Mouse (Mus musculus): Measurements from ENCODE around the gene Naxd. TPM values are rescaled to one million over a fixed set of nuclear protein-coding genes. Genes with fewer than 3 reads are reported as not detected.

The Naxd gene
- total RNA-seq, 2 experiments from 2014 or later = 62.7 to 69.0 TPM

DNA sequence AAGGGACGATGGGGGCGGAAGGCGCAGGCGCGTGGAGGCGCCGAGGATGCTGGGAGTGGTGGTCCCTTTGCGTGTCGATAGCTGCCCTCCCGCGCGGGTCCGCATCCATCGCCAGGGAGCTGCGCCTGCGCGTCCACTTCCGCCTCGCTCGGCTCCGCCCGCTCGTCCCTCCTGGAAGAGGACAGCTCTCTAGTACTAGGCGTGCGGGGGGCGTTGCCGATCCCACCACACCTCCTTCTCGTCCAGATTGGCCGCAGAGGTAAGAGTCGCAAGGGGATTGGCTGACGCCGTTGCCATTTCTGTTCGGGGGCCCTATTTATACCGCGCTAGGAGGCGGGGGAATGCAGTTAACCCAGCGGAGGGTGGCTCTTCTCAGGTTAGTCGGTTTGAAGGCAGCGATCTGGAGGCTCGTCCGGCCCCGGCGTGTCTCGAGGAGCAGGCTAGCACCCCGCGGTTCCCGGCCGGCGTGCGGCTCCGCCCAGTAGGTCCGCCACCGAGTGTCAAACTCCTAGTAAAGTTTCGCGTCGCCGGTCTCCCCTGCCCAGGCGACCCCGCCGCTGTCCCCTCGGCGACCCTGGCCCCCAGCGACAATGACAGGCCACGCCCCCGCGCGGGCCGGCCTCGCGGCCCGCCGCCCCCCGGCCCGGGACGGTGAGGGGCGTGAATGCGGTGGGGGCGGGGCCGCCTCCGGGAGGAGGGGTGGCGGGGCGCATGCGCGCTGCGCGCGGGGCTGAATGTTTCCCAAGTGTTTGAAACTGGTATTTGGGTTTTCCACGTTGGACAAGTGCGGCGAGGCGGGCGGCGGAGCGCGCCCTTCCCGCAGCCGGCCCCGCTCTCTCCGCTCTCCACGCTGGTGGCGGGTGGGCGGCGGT lies 58.6 kb downstream of the Naxd start:
- peak overlapping the region; percentile 99 for H3K27ac ChIP-seq
- peak overlapping the region; percentile 78 for H3K4me3 ChIP-seq
- TF ChIP-seq CTCF (conservative IDR thresholded peaks at IDR 0.05) = no peak; the same call in 1 of the 2 replicates
- DNase-seq (ENCODE audit: low spot score in 2 of 2) = peak; percentile 99 to 100

- TF ChIP-seq CTCF (conservative IDR thresholded peaks at IDR 0.05) = no peak
- no peak for DNase-seq (ENCODE audit: low spot score in 2 of 2)
- Histone ChIP-seq H3K27ac (peak overlapping the region; percentile 93), H3K4me3 (peak overlapping the region; percentile 78)
Measured at GRCm38 (mm10) chr8:11556691-11557423, 59.6 kb downstream of the Naxd start.

DNA sequence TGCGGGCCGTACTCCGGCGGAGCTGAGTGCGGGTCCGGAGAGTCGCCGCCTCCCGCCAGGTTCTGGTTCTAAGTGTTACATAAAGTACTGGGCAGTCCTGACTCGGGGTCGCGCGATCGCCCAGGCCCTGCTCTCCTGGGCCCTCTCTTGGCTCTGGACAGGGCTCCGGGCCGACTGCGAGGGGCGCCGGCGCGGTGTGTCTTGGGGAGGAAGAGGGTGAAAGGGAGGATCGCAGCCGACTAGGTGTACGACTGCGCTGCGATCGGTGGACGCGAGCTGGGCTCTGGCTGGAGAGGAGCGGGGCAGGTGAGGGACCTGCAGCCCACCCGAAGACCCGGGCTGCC lies 60.1 kb downstream of the Naxd start:
- DNase-seq (ENCODE audit: low spot score in 2 of 2) = no peak
- peak overlapping the region; percentile 78 for H3K4me3 ChIP-seq
- peak overlapping the region; percentile 93 for H3K27ac ChIP-seq
- TF ChIP-seq CTCF (conservative IDR thresholded peaks at IDR 0.05) = no peak

DNA sequence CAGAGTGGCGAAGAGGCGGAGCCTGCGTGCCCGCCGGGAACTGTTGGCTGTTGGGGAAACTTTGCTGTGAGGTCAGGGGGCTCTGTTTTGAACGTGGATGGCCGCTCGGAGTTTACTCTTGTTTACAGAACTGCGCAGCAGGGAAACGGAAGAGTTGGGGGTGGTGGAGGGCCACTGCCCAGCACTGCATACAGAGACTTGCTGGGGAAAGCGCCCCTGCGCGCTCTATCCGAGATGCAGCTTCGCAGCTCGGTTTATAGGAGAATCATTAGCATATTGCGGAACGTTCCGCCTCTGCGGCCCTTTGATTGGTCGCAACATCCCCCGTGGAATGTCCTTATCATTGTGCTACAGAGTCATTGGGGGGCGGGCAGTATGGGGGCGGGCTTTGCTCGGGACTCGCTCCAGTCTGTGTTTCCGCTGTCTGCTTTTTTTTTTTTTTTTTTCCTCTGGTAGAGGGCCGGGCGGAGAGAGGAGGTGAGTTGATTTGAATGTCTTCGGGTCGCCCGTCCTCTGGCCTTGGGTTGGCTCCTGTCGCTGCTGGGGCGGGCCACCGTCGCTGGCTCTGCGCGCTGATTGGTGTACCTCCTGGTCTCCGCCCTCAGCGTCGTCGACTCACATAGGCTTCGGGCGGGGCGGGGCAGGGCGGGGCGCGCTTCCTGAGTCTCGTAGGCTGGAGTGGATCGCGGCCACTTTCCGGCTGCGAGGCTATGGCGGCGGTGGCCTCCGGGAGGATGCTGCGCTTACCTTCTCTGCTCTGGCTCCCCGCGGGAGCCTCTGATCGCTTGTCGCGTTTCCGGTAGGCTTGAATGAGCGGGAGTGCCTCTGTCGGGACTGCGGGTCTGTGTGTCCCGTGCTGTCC lies 60.7 kb downstream of the Naxd start:
- H3K4me3 ChIP-seq = peak overlapping the region; percentile 78
- TF ChIP-seq CTCF (conservative IDR thresholded peaks at IDR 0.05) = no peak
- peak; percentile 92 to 96 for DNase-seq (ENCODE audit: low spot score in 2 of 2)
- H3K27ac ChIP-seq = peak overlapping the region; percentile 93

GRCm38 (mm10) chr8:11559511-11559910 lies 62.2 kb downstream of the Naxd start:
- no peak overlapping the region for H3K4me3 ChIP-seq
- DNase-seq (ENCODE audit: low spot score in 2 of 2) = no peak
- no peak overlapping the region for H3K27ac ChIP-seq
- TF ChIP-seq CTCF (conservative IDR thresholded peaks at IDR 0.05) = no peak

DNA sequence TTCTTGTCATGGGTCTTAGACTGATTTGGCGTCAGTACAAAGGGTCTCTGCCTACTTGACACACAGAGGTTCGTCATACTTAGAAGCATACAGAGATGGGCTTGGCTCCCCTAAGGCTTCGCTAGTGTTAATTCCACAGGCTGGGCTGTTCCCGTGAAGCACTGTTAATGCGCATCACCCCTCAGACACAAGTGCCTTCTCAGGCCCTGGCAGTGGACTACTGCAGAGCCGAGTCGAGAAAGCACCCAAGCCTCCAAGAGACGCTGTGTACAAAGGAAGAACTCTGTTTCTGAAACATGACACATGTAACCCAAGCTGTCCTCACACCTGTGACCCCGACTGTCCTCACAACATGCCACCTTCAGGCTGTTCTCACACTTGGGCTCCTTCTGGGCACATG lies 62.9 kb downstream of the Naxd start:
- Histone ChIP-seq H3K27ac (no peak overlapping the region), H3K4me3 (no peak overlapping the region)
- TF ChIP-seq CTCF (conservative IDR thresholded peaks at IDR 0.05) = no peak
- DNase-seq (ENCODE audit: low spot score in 2 of 2) = no peak

DNA sequence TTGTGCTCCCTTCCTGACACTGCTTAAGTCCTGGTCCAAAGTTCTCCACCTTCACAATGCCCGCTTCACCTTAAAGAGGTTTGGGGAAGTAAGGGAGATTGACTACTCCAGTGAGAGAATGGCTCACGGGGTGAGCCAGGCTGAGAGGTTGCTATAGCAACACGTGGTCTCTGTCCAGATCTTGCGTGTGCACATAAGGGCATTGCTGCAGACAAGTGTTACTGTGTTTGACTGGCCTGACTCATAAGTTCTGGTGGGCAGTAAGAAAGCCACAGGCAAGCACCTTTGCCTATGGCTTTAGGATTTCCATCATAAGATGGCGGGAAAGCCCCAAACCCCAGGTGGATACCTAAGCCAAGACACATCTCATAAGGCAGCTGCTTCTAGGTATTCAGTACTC lies 66.9 kb downstream of the Naxd start:
- Histone ChIP-seq H3K27ac (no peak overlapping the region), H3K4me3 (no peak overlapping the region)
- no peak for DNase-seq (ENCODE audit: low spot score in 2 of 2)
- TF ChIP-seq CTCF (conservative IDR thresholded peaks at IDR 0.05) = no peak

Other genes with a start within 250 kb of the Naxd start
- 10 to 100 TPM; 53.7 to 55.4 TPM for gene Col4a2, start 184.7 kb upstream of the Naxd start, total RNA-seq (2021)
- 10 to 100 TPM; 52.0 to 53.6 TPM for gene Col4a1, start 184.7 kb upstream of the Naxd start, total RNA-seq (2021)
- gene Rab20, start 18.8 kb upstream of the Naxd start, total RNA-seq (2021) = not detected
- gene Cars2, start 53.3 kb downstream of the Naxd start, total RNA-seq (2021) = 10 to 100 TPM; 22.7 to 26.5 TPM
- gene Ing1, start 58.1 kb downstream of the Naxd start, total RNA-seq (2021) = 10 to 100 TPM; 37.1 TPM
- 10 to 100 TPM; 55.4 to 71.2 TPM for gene Ankrd10, start 138.3 kb downstream of the Naxd start, total RNA-seq (2021)
- gene 1700016D06Rik, start 203.6 kb downstream of the Naxd start, total RNA-seq (2021) = not detected
- 100 to 1,000 TPM; 120 to 123 TPM for gene Arhgef7, start 230.2 kb downstream of the Naxd start, total RNA-seq (2021)